Mouse (Mus musculus) intestine, embryonic 14.5 days (tissue): ENCODE measurements at regions not wholly inside any gene's neighbourhood (a gene's known extent, or its start where the extent isn't known, plus 50 kb on each side); places are given as distances from the start of the nearest gene placed in this dataset.

Experiments
- ATAC-seq: fragments of 200-750 bp; cut with Nextera tagmentation; replicated peaks from 2 replicates; pipeline ENCODE4 v1.8.0; 2017; ENCODE audit warnings: low read depth, moderate number of reproducible peaks, moderate TSS enrichment, moderate library complexity; ENCODE audit not compliant: low FRiP score, low TSS enrichment
- DNase-seq: peaks from one replicate; pipeline ENCODE4 v3.0.0-alpha.2; 2018; ENCODE audit warnings: low spot score
- H3K27ac ChIP-seq: fragments of 300-500 bp; sonication (generic); 2 replicates; pipeline ENCODE4 v1.5.1; 2014; ENCODE audit warnings: low read depth, mild to moderate bottlenecking, control low read depth
- H3K27me3 ChIP-seq: fragments of 300-500 bp; sonication (generic); replicated peaks from 2 replicates; pipeline ENCODE4 v1.6.1; 2014; ENCODE audit warnings: low read length, control low read depth; ENCODE audit not compliant: control insufficient read depth, insufficient read depth
- H3K36me3 ChIP-seq: fragments of 300-500 bp; sonication (generic); 2 replicates; pipeline ENCODE4 v1.6.1; 2014; ENCODE audit warnings: low read length, control low read depth; ENCODE audit not compliant: control insufficient read depth, insufficient read depth
- H3K4me1 ChIP-seq: fragments of 300-500 bp; sonication (generic); replicated peaks from 2 replicates; pipeline ENCODE4 v1.6.1; 2014; ENCODE audit warnings: low read length, control low read depth, mixed read lengths; ENCODE audit not compliant: control insufficient read depth, insufficient read depth
- H3K4me2 ChIP-seq: fragments of 300-500 bp; sonication (generic); 2 replicates; pipeline ENCODE4 v1.6.1; 2014; ENCODE audit warnings: low read length
- H3K4me3 ChIP-seq: fragments of 300-500 bp; sonication (generic); 2 replicates; pipeline ENCODE4 v1.5.1; 2014; ENCODE audit warnings: low read depth, low read length, control low read depth, mixed read lengths
- H3K9ac ChIP-seq: fragments of 300-500 bp; sonication (generic); 2 replicates; pipeline ENCODE4 v1.6.1; 2014; ENCODE audit warnings: mild to moderate bottlenecking, low read length
- H3K9me3 ChIP-seq: fragments of 300-500 bp; sonication (generic); 2 replicates; pipeline ENCODE4 v1.6.1; 2016; ENCODE audit warnings: low read length, control low read depth; ENCODE audit not compliant: control insufficient read depth
- WGBS: fragments of 180-500 bp; shearing (Covaris S2); extraction: QIAGEN DNeasy Blood & Tissue Kit; methylation state at CpG from one replicate; pipeline ENCODE4 v1.1.7; 2014; 5-methylcytosine and 5-hydroxymethylcytosine counted together

DNA sequence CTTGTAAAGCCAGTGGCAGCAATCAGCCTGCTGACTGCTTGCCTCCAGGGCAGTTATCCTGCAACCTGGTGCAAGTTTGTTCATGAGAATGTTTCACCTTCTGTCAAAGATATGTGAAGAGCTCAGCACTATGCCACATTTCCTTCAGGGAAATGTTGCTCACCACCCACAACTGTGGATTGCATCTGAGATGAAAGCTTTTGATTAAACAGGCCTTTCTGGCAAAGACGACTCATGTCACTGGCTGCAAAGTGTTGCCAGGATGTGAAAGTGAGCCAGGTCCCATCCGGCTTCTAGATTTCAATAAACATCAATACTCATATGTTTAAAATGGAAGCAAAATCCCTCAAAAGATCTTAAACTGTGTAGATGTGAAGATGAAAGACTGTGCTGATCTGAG lies 2121.0 kb downstream of the Gm37988 start:
- Histone ChIP-seq H3K4me1 (no peaks in the 10 kb centered on the region), H3K27ac (no peak overlapping the region), H3K9me3 (no peaks in the 10 kb centered on the region), H3K4me3 (no peak overlapping the region), H3K27me3 (no peaks in the 10 kb centered on the region), H3K36me3 (no peaks in the 10 kb centered on the region), H3K4me2 (no peak overlapping the region), H3K9ac (no peak overlapping the region)
- 61% methylated on average over 2 of the region's 2 CpGs for WGBS
- DNase-seq (no peak), ATAC-seq (no peak)

DNA sequence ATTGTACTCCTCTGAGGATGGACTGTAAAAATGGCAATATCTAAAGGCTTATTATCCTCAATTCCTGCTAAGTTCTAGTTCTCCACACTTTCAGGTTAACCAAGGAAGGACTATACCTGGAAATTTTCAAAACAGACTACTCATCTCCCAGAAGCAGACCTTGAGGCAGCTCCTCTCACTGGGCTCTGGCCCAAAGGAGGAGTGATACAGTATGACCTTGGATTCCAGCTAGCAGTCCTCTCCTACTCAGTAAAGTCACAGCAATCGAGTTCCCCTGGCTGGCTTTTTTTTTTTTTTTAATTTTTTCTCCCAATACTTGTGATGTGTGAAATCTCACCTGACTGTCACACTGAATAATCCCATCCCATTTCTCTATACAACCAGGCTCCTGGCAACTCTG lies 2124.2 kb downstream of the Gm37988 start:
- Histone ChIP-seq H3K4me3 (no peak overlapping the region), H3K27me3 (no peaks in the 10 kb centered on the region), H3K9ac (no peak overlapping the region), H3K9me3 (no peaks in the 10 kb centered on the region), H3K36me3 (no peaks in the 10 kb centered on the region), H3K4me2 (no peak overlapping the region), H3K27ac (no peak overlapping the region), H3K4me1 (no peaks in the 10 kb centered on the region)
- no peak for DNase-seq
- no peak for ATAC-seq
- WGBS = 67% methylated on average over 1 of the region's 1 CpGs

DNA sequence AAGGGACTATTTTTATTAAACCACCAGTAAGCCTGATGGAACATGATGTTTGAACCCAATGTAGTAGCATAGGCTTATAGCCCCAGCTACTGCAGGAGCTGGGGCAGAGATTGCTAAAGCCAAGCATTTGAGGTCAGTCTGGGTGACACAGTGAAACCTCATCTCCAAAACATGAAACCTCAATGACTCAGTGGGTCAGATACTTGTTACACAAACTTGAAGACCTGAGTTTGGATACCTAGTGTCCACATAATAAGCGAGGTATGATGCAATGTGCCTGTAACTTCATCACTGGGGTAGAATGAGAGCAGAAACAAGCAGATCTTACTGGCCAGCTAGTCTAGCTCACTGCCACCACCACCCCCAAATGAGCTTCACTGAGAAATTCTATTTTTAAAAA lies 2162.1 kb downstream of the Gm37988 start:
- Histone ChIP-seq H3K27me3 (no peaks in the 10 kb centered on the region), H3K36me3 (no peaks in the 10 kb centered on the region), H3K27ac (no peak overlapping the region), H3K4me3 (no peak overlapping the region), H3K9ac (no peak overlapping the region), H3K4me1 (no peaks in the 10 kb centered on the region), H3K4me2 (no peak overlapping the region), H3K9me3 (no peaks in the 10 kb centered on the region)
- WGBS = 92% methylated on average over 1 of the region's 1 CpGs
- DNase-seq = no peak
- no peak for ATAC-seq

DNA sequence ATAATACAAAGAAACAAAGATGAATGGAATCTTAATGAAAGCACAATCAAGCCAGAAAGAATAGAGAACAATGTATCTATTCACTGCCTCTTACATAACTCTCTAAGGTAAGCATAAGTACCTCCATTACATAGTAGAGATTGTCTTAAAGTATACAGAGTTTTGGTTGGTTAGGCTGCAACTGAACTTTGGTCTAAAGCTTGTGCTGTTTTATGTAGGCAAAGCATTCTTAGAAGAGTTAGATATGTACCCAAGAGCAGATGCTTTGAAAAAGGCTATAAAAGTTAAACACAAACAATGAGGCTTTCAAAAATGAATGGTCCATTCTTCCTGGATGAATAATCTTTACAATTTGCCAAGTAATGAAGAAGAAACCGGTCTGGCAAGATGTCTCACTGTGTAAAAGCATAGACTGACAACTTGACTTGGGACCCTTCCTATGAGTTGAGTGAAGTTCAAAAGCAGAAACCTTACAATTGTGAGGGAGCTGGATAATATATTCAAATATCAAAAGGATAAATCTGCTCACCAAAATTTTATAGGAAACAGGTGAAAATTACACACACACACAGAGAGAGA lies 2166.1 kb downstream of the Gm37988 start:
- H3K4me1 ChIP-seq = no peaks in the 10 kb centered on the region
- peak; percentile 93 for ATAC-seq
- no peaks in the 10 kb centered on the region for H3K27me3 ChIP-seq
- H3K27ac ChIP-seq = no peak overlapping the region
- no peaks in the 10 kb centered on the region for H3K9me3 ChIP-seq
- H3K36me3 ChIP-seq = no peaks in the 10 kb centered on the region
- H3K4me3 ChIP-seq = no peak overlapping the region
- H3K4me2 ChIP-seq = no peak overlapping the region
- no peak overlapping the region for H3K9ac ChIP-seq
- WGBS = 48% methylated on average over 1 of the region's 1 CpGs
- DNase-seq = no peak

DNA sequence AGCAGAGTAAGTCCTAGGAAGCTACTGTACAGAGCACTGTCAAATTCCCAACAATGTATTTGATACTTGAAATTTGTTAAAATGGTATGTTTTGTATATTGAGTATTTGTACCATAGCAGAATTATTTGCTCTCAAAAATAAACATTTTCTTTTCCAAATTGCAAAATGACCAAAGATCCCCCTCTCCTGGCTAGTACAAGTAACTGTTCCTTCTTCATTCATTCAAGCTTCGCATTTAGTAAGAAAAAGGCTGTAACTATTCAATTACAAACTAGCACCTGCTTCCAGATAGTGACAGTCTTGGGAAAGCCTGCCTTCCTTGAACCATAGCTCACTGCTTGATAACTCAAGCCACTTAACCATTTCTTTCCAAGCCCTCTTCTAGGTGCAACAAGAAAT lies 2171.9 kb downstream of the Gm37988 start:
- no peak overlapping the region for H3K4me3 ChIP-seq
- DNase-seq (no peak), ATAC-seq (no peak)
- no peaks in the 10 kb centered on the region for H3K9me3 ChIP-seq
- H3K4me2 ChIP-seq = no peak overlapping the region
- 73% methylated on average over 1 of the region's 1 CpGs for WGBS
- H3K27me3 ChIP-seq = no peaks in the 10 kb centered on the region
- no peak overlapping the region for H3K9ac ChIP-seq
- no peaks in the 10 kb centered on the region for H3K36me3 ChIP-seq
- H3K4me1 ChIP-seq = no peaks in the 10 kb centered on the region
- no peak overlapping the region for H3K27ac ChIP-seq

DNA sequence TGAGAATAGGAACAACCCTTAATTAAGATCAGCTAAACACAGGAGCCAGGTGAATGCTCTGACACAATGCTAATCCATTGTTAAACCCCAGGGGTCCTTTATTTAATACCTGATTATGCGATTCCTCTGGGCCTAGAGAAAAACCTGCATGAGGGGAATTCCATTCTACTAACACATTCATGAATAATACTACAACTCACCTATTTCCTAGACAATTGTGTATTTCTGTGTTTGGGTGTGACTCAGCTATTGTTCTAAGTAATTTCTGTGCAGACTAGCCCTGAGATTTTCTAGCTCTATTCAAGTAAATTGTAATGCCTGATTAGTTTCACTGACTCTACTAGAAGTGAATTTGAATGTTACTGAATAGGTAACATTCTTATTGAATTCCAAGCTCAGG lies 2176.5 kb downstream of the Gm37988 start:
- H3K27ac ChIP-seq = no peak overlapping the region
- H3K36me3 ChIP-seq = no peaks in the 10 kb centered on the region
- no peak overlapping the region for H3K9ac ChIP-seq
- no peak for ATAC-seq
- H3K4me1 ChIP-seq = no peaks in the 10 kb centered on the region
- H3K27me3 ChIP-seq = no peaks in the 10 kb centered on the region
- no peak for DNase-seq
- no peak overlapping the region for H3K4me3 ChIP-seq
- no peak overlapping the region for H3K4me2 ChIP-seq
- WGBS = 90% methylated on average over 1 of the region's 1 CpGs
- no peaks in the 10 kb centered on the region for H3K9me3 ChIP-seq

DNA sequence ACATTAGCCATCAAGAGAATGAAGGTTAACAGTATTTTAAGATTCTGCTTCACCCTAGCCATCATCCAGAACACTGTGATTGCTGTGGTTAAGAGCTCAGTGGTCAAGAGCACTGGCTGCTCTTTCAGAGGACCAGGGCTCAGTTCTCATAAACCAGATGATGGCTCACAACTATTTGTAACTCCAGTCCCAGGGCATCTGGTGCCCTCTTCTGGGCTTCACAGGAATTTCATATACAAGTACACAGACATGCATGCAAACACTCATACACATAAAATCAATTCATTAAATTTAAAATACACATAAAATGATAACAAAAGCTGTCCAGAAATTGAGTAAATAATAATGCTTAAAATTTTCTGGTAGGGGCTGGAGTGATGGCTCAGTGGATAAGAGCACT lies 2189.9 kb downstream of the Gm37988 start:
- Histone ChIP-seq H3K4me3 (no peak overlapping the region), H3K36me3 (no peaks in the 10 kb centered on the region), H3K4me2 (no peak overlapping the region), H3K9me3 (no peaks in the 10 kb centered on the region), H3K9ac (no peak overlapping the region), H3K4me1 (no peaks in the 10 kb centered on the region), H3K27me3 (no peaks in the 10 kb centered on the region), H3K27ac (no peak overlapping the region)
- ATAC-seq = no peak
- DNase-seq = no peak

DNA sequence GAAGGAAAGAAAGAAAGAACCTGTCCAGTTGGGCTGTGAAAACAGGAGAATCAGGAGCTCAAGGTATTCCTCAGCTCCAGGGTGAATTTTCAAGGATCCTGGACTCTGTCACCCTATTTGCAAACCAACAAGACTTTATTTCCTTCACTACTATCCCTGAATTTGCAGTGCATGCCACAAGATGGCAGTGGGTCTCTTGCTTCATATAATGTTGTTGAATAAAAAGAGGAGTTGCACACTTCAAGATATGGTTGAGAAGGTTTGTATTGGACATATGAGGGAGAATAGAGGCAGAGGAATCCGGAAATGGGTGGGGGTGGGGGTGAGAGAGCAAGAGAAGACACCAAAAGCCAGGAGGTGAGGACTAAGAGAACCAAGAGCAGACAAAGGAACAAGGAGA lies 2202.5 kb downstream of the Gm37988 start:
- 26% methylated on average over 1 of the region's 1 CpGs for WGBS
- no peak for ATAC-seq
- H3K4me2 ChIP-seq = no peak overlapping the region
- H3K4me1 ChIP-seq = no peaks in the 10 kb centered on the region
- H3K36me3 ChIP-seq = no peaks in the 10 kb centered on the region
- no peaks in the 10 kb centered on the region for H3K27me3 ChIP-seq
- no peak overlapping the region for H3K27ac ChIP-seq
- H3K9ac ChIP-seq = no peak overlapping the region
- no peaks in the 10 kb centered on the region for H3K9me3 ChIP-seq
- no peak overlapping the region for H3K4me3 ChIP-seq
- no peak for DNase-seq
